Mouse (Mus musculus): ENCODE results near the gene Col4a2. TPM values are rescaled to one million over a fixed set of nuclear protein-coding genes. Genes with fewer than 3 reads are reported as not detected.

Gene Col4a2
- total RNA-seq, 4 experiments from 2014 or later = 28.3 to 41.2 (median 29.8) TPM

DNA sequence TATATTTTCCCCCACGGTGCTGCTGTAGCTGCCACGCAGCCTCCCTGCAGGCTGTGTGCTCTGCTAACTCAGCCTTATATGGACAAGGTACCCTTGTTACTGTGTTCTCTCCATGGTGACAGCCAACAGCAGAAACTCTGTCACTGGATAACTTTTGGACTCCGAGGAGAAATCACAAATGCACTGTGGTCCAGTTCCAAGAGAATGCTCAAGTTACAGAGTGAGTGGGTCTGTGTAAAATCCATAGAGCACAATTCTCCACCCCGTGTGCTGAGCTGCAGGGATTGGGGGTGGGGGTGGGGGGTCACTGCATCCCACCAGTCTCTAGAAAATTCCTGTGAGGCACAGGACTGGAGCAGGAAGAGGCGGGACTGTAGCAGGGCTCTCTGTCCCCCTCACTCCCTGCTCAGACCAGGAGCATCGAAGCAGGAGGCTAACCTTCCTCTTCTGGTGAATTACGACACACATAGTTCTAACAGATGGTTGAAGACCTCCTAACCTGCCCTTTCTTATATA lies 45.4 kb downstream of the Col4a2 start:
- no peak for DNase-seq (ENCODE audit: low spot score in 2 of 2)

DNA sequence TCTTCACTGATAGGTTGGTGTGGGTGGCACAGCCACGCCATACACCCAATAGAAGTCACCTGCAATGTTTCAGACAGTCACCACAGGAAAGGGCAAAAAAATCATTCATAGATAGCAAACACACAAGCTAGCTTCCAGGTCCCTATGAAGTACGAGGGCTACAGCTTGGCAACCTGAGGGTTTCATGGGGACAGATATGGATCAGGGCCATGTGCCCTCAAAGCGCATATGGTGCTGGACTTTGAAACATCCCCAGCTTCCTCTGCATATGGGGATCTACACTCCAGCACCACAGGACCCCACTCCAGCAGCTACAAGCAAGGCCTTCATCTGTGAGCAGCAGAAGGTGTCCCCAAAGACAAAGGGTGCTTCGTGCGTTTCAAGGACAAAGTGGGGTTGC lies 47.2 kb downstream of the Col4a2 start:
- no peak for DNase-seq (ENCODE audit: low spot score in 2 of 2)

DNA sequence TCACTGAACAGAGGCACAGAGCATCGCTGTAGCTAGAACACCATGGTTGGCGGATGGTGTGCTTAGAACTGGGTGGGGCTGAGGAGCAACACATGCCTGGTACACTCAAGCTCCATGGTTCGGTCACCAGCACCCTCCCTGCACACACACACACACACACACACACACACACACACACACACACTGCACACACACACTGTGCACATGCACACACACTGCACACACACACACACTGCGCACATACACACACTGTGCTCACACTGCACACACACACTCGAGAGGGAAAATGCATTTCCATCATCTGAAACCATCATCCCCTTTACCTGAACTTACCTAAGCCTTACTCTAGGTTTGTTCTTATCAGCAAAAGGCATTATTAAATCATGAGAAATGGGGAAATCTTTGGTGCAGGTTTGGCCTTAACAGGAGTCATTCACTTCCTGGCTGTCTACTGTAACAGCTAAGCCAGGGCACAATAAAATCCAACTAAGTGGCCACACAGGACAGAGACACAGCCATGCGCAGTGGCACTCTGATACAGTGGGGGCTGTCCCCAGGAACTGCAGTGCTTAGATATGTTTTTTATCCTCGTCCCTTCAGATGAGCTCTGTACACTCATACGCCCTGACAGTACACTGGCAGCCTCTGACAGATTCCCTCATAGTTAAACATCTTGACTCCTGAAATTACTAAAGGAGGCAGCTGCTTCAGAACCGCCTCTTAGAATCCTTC lies 49.1 kb downstream of the Col4a2 start:
- no peak for DNase-seq (ENCODE audit: low spot score in 2 of 2)

DNA sequence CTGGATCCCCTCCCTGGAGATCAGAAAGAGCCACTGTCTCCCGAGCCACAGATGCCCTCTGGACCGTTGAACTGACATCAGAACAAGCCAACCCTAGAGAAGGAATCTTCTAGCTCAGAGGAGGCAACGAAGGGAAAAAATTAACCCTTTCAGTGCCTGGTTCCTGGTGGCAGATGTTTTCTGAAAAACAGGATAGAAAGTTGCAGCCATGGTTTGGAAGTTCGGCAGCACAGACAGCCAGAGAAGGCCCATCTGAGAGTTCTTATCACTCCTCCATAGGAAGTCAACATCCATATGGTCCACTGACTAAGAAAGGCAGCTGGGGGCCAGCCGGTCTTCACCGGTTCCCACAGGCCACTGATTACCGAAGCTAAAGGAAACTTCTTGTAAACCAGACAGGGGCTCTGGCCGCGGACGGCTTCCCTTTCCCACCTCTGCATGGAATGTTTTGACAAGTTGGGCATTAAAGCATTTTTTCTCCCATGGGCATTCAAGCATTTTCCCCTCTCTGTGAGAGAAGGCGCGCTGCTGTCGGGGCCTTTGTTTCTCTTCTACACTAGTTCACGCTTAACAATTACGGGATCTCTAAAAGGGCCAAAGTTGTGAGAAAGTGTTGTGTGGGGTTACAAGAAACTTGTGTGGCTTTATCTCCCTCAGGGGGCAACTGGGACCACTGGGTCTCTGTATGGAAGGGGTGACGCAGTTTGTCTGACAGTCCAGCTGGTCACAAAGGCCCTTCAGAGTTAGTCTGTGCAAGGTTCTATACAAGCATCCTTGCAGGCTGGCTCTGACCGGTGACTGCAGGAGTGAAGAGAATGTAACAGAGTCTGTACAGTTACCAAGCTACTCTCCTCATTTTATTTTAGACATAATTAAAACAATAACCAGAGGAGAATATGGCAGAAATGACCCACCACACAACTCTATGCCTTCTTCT lies 49.9 kb downstream of the Col4a2 start:
- DNase-seq (ENCODE audit: low spot score in 2 of 2) = no peak

DNA sequence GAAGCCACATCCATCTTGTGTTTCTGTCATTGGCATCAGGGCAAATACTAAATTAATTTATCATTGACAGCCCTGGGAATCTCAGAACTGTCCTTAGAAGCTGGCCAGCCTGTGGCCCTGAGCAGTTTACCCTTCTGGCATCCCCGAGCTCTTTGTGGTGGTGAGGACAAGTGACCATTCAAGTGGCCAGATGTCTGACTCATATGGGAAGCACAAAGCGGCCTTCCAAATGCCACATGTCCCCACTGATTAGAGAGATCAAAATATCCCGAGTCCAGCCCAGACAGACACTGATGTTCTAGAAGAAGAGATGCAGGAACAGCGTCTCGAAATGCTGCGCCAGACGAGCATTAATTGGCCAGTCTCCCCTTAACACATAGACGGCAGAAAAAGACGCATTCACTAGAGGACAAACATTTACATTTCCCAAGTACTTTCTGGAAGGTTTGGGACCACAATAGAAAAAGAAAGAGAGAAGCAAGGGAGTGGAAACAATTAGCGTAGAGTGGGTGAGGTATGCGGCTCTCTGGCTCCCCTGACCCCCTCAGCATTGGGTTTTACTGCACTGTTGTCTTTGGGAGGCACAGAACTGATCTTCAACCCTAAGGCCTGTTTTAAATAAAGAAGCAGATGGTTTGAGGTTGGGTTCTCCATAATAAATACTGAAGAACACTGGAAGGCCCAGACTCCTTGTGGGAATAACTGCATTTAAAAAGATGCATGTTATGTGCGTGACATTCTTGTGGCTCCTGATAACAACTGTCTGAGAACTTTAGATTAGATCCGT lies 50.9 kb downstream of the Col4a2 start:
- DNase-seq (ENCODE audit: low spot score in 2 of 2) = no peak

DNA sequence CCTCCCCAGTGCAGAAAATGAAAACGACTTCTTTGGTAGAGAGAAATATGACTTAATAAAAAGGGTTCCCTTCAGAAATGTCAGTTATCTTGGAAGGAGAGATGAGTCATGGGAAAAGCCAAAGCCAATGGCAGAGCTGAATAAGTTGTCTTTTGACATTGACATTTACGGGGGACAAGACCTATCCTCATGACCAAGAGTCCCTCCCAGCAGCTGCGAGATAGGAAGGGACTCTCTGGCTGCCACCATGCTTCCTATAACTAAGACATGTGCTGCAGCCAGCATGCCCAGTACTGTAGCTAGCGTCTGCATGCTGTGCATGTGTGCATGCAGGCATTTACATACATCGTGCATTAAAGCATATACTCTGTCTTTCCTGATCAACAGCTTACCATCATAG lies 53.6 kb downstream of the Col4a2 start:
- DNase-seq (ENCODE audit: low spot score in 2 of 2) = no peak

DNA sequence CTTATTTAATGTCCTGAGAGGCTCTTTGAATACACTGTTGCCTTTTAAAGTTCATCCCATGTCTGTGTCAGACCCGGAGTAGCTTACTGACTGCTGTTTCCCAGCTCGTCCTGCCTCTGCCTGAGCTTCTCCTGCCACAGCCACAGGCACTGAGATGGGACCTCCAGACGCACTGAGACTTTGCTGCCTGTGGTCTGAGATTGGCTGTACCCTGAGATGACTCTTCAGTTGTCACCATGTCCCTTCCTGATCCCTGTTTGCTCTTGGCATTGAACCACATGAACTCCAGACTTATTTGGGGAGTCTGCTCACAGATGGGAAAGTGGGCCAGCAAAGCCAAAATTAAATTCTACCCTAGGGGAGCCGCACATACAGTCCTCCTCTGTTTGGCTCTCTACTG lies 54.1 kb downstream of the Col4a2 start:
- no peak for DNase-seq (ENCODE audit: low spot score in 2 of 2)

DNA sequence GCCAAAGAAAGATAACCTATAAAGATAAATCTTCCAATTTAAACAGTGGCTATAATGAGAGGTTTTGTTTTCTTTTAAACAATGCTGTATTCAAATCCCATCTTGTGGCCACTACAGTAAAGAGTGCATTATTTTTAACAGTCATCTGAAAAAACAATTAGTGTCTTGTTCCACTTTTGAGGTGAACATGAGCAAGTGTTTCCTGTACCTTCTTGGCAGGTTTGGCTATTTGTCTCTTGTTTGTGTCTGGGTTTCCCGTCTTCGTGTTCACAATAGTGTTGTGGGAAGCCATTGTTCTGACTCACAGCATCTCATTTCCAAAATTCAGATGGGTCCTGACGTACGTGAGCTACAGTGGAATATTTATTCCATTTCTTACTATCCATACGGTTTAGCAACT lies 55.1 kb downstream of the Col4a2 start:
- DNase-seq (ENCODE audit: low spot score in 2 of 2) = no peak

DNA sequence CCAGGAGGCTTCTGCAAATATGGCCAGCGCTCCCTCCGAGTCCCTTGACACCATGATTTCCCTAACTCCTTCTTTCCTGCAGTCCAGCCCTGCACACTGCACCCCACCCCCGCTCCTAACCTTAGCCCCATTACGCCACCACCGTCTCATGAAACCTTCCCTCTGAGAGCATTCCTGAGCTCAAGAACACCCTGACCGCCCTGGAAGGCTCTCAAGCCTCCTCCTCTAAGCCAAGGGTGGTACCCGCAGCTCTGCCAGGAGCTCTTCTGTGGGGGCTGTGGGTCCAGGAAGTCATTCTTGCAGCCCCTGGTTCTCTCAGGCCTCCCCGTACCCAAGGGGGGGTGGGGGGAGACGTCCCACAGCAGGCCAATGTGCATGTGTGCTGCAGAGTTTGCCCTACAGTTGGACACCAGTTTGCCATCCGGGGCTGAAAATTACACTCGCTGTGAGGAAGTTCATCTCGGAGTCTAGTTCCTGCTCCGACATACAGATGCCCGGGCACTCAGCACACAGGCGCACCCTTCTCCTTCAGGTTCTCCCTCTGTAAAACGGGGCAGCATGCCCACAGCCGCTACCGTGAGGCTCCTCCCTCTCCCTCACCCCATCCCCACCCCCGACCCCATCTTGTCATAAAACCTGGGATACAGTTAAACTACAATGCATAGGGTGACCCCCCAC lies 57.1 kb downstream of the Col4a2 start:
- no peak for DNase-seq (ENCODE audit: low spot score in 2 of 2)

DNA sequence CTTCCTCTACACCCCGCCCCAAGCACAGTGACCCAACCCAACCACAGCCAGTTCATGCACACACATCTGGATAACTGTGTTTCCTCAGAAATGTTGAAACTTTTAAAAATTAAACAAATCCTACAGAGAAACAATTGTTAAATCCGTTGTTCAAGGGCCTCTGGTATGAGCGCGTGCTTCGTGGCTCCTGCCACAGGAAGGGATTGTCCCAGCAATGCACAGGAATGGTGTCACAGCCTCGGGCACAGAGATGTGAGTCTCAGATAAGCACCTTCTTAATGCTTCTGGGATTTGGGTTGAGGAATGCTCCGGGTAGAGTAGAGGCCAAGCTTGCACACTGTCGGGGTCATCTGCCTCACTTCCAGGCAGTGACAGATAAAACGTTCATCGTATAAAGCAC lies 58.7 kb downstream of the Col4a2 start:
- no peak for DNase-seq (ENCODE audit: low spot score in 2 of 2)

DNA sequence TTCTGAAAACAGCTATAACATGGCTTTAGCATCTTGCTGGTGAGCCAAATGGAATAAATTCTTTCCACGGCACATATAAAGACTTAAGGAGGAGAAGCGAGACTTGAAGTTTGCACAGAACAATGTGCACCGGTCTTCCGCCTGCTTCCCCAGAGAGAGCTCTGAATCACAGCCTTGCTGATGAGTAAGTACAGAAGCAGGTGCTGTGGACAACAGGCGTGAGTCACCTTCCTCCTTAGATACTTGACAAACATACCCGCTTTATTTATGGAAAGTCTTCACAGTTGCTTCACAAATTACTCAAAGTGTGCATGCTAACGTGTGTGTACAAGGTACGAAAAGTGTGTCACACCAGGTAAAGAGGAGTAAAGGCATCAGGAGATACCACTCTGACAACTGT lies 59.5 kb downstream of the Col4a2 start:
- peak in 1 of 2 experiments; percentile 74 for DNase-seq (ENCODE audit: low spot score in 2 of 2)

DNA sequence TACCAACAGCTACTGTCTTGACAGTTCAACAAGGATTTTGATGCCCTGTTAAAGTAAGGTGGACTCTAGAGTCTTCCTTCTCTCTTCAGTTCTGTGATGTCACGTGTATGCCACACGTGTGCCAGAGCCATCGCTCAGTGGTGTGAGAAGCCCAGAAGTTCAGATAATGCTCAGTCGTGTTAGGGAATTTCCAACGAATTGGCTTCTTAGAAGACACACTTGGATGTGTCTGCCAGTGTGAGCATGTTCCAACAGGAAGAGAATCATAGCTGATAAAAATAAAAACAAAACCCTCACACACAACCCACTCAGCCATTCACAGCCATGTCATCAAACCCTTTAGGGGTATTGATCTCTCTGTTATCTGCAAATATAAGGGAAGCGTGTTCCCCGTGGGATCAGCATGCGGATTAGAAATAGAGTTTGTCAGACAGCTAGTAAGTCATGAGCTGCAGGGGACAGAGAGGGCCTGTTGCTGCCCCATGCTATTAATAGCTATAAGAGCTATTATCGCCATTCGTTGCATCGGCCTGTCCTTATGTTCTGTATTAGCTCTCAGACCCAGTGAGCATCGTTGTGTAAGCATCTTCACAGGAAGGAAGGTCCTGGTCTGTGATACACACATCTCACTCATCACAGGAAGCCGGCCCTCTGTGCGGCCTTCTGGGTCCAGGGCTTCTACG lies 61.2 kb downstream of the Col4a2 start:
- DNase-seq (ENCODE audit: low spot score in 2 of 2) = no peak

DNA sequence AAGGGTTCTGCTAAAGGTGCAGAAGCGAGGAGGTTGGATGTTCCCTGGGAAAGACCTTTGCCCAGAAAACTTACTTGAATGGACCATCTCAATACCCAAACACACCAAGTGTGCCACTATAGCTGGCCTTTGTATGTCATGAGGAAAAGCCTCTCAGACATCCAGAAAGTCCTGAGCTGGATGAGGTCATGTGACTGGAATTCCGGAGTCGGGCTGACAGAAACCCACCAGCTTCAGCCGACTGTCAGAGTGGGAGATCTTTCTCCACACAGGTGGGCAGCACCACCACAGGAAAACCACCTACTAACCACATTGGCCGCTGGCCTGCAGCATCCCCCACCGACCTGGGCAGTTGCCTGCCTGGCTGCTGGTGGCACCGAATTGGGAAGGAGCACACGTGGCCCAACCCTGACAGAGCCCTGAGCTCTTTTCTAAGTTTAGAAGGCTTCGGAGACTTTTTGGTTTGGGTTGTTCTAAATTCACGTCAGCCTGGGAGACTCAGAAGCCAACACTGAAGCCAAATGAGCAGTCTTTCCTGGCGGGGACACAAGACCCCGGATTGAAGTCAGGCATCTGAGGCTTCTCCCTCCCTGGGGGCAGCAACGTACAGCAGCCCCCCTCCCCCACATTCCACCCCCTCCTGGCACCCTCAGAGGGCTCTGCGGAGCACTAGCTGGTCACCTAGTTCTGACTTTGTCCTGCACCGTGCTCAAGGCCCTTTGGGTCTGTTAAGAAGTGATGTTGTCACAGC lies 61.9 kb downstream of the Col4a2 start:
- DNase-seq (ENCODE audit: low spot score in 2 of 2) = no peak

DNA sequence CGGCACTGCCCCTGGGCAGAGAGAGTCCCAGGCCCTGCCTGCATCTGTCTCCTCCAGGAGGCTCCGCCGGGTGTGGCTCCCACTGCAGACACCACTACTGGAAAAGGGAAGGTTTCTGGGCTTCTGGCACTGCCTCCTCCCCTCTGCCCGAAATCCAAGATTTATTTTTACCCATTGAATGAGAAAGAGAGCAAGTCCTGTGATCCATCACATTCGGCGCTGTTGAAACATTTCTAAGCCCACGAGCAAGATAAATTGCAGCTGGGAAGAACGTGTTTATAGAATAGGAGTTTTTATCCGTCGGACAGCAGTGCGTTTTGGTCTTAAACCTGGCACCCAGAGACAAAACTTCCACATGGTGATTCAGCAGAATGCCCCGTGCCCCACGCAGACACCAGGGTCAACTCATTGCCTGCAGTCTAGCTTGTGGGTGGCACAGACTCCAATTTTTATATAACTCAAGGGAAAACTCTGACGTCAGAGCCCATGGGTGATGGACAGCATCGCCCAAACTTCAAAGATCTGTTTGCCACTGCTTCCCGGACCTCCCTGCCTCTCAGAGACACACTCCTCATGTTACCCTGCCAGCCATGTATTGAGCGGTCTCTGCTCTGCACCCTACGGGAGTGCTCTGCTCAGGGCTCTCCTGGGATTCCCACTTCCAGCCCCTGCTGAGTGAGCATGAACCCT lies 63.3 kb downstream of the Col4a2 start:
- no peak for DNase-seq (ENCODE audit: low spot score in 2 of 2)

DNA sequence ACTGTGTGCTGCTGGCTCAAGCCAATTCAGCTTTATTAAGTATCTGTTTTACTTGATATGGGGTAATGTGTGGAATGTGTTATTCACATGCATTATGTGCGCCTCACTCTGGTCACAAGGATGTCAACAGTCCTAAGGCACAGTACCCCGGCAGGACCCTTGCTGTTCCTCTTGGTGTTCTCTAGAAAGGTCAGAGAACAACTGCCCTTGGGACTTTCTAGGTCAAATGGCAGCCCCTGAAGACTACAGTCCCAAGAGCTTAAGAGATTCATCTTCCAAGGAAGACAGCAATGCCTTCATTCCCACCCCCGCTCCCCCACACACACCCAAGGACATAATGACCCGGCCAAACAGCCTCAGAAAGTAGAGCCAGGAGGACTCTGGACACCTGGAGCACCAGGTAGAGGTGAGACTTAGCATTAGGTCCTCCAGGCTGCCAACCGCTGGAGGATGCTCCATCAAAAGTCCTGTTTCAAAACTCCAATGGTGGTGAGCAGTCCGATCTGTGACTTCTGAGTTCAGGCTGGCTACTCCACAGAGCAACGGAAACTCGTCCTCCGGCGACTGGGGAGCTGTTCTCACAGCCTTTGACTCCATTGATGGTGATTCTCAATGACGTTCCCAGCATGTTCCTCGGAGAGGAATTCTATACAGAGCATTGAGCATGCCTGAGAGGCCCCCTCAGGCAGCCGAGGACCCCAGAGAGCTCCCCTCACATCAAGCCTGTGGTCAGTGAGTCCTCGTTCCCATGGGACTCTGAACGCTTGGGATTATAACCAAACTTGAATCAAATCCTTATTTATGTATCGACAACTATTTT lies 65.0 kb downstream of the Col4a2 start:
- DNase-seq (ENCODE audit: low spot score in 2 of 2) = no peak

DNA sequence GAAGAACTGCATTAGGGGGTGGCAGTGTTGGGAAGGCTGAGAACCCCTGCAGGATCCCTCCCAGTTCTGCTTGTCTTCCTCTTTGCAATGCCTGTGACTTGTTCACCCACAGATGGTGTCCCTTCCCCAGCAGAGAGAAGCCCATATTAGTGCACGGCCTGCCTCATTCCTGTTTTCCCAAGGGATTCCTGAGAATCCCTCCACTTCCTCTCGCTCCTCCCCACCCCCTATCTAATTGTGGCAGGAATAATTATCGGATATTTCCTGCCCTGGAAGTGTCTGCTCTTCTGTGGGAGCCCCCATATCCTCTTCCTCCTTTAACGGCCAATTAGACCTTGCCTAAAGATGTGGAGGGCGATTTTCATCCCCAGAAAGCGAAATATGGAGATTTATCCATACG lies 67.0 kb downstream of the Col4a2 start:
- no peak for DNase-seq (ENCODE audit: low spot score in 2 of 2)

DNA sequence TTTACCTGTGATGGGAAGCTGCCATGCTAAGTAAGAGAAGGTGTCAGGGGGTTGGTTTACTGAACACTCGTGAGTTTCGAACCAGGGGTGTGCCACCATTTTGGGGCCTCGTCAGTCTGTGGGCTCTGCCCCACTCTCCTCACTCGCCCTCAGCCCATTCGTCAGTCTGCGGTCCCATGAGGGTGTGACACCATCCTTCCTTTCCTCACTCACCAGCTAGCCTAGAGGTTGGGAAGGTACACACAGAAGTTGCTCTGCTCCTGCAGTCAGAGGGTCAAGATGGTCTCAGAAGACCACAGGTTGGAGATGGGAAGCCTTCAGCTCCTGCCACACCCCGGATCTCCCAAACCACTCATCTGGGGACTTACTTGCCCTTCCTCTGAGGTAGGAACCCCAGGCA lies 68.9 kb downstream of the Col4a2 start:
- no peak for DNase-seq (ENCODE audit: low spot score in 2 of 2)
